Mouse (Mus musculus) lung, embryonic 15.5 days (tissue): ENCODE measurements around the gene Pard6b. TPM values are rescaled to one million over a fixed set of nuclear protein-coding genes. Genes with fewer than 3 reads are reported as not detected.

Experiments
- ATAC-seq: fragments of 200-750 bp; cut with Nextera tagmentation; 2 replicates; pipeline ENCODE4 v1.8.0; 2017; ENCODE audit warnings: moderate number of reproducible peaks, borderline replicate concordance; ENCODE audit not compliant: low FRiP score, low TSS enrichment; ENCODE audit errors: extremely low read depth
- H3K27ac ChIP-seq: fragments of 300-500 bp; sonication (generic); 2 replicates; pipeline ENCODE4 v1.5.1; 2015; ENCODE audit warnings: moderate library complexity, mild to moderate bottlenecking, inconsistent platforms
- H3K27me3 ChIP-seq: fragments of 300-500 bp; sonication (generic); 2 replicates; pipeline ENCODE4 v1.6.1; 2015; ENCODE audit warnings: inconsistent platforms
- H3K36me3 ChIP-seq: fragments of 300-500 bp; sonication (generic); 2 replicates; pipeline ENCODE4 v1.6.1; 2015; ENCODE audit warnings: inconsistent platforms
- H3K4me1 ChIP-seq: fragments of 300-500 bp; sonication (generic); 2 replicates; pipeline ENCODE4 v1.6.1; 2015; ENCODE audit warnings: inconsistent platforms
- H3K4me2 ChIP-seq: fragments of 300-500 bp; sonication (generic); 2 replicates; pipeline ENCODE4 v1.6.1; 2015; ENCODE audit warnings: inconsistent platforms, mild to moderate bottlenecking, moderate library complexity
- H3K4me3 ChIP-seq: fragments of 300-500 bp; sonication (generic); 2 replicates; pipeline ENCODE4 v1.5.1; 2015; ENCODE audit warnings: mild to moderate bottlenecking, inconsistent platforms
- H3K9ac ChIP-seq: fragments of 300-500 bp; sonication (generic); 2 replicates; pipeline ENCODE4 v1.6.1; 2015; ENCODE audit warnings: inconsistent platforms
- H3K9me3 ChIP-seq: fragments of 300-500 bp; sonication (generic); 2 replicates; pipeline ENCODE4 v1.6.1; 2016; ENCODE audit warnings: inconsistent platforms
- WGBS: fragments of 180-500 bp; shearing (Covaris S2); methylation state at CpG from one replicate; pipeline ENCODE4 v1.1.7; 2015; 5-methylcytosine and 5-hydroxymethylcytosine counted together
- microRNA-seq: library from miRNA; unstranded; fragments of <30 nt; microRNA quantifications from one replicate; pipeline ENCODE4, GENCODE M21; 2016
- polyA plus RNA-seq: library from polyadenylated mRNA; unstranded; fragments of >200 nt; fragmentation: Nextera tagmentation; extraction: Ambion mirVana; gene quantifications from 2 replicates; pipeline ENCODE4 v1.2.1, GENCODE M21; 2015

Pard6b gene
- polyA plus RNA-seq, 1 experiment from 2014 or later: 12.8 TPM

- WGBS: 57% methylated on average over 22 of the region's 22 CpGs
- Histone ChIP-seq H3K36me3 (no peaks in the 10 kb centered on the region), H3K9ac (no peak overlapping the region), H3K27me3 (no peaks in the 10 kb centered on the region), H3K4me1 (peaks cover 17% of the 10 kb centered on the region), H3K4me2 (no peak overlapping the region), H3K4me3 (no peak overlapping the region), H3K9me3 (no peaks in the 10 kb centered on the region), H3K27ac (no peak overlapping the region)
- ATAC-seq: no peak
These were observed 67.1 kb downstream of the Pard6b start for GRCm38 (mm10) chr2:168147722-168148432.

- no peak overlapping the region for H3K27ac ChIP-seq
- H3K9ac ChIP-seq: no peak overlapping the region
- no peaks in the 10 kb centered on the region for H3K36me3 ChIP-seq
- H3K9me3 ChIP-seq: no peaks in the 10 kb centered on the region
- no peak overlapping the region for H3K4me2 ChIP-seq
- 81% methylated on average over 8 of the region's 8 CpGs for WGBS
- no peak for ATAC-seq
- peaks cover 23% of the 10 kb centered on the region for H3K4me1 ChIP-seq
- H3K4me3 ChIP-seq: no peak overlapping the region
- no peaks in the 10 kb centered on the region for H3K27me3 ChIP-seq
These were observed 68.4 kb downstream of the Pard6b start for GRCm38 (mm10) chr2:168149241-168149640.

Small RNA genes within 50 kb of the gene (microRNA-seq; reads per million reads assigned to microRNA genes)
- gene Gm24327: not detected

Other genes with a start within 250 kb of the Pard6b start
- gene Ptpn1, start 148.9 kb upstream of the Pard6b start, polyA plus RNA-seq: 65.8 and 74.4 TPM in 2 replicates
- gene Ripor3, start 70.4 kb upstream of the Pard6b start, polyA plus RNA-seq: 2.3 TPM in 2 replicates
- gene Adnp, start 126.1 kb downstream of the Pard6b start, polyA plus RNA-seq: 9.3 and 10.0 TPM in 2 replicates
- 16.7 and 19.5 TPM in 2 replicates for gene Gm20716, start 149.4 kb downstream of the Pard6b start, polyA plus RNA-seq
- 91.7 and 91.9 TPM in 2 replicates for gene Dpm1, start 149.6 kb downstream of the Pard6b start, polyA plus RNA-seq
- 6.8 and 7.8 TPM in 2 replicates for gene Mocs3, start 149.6 kb downstream of the Pard6b start, polyA plus RNA-seq
- gene Kcng1, start 200.7 kb downstream of the Pard6b start, polyA plus RNA-seq: 0.26 and 0.35 TPM in 2 replicates